Mouse (Mus musculus) intestine, postnatal 0 days (tissue): Measurements from ENCODE around the gene Frmpd2. TPM values are rescaled to one million over a fixed set of nuclear protein-coding genes. Genes with fewer than 3 reads are reported as not detected.

Experiments used
- ATAC-seq: fragments of 200-750 bp; cut with Nextera tagmentation; 2 replicates; pipeline ENCODE4 v1.8.0; 2017; ENCODE audit warnings: mild to moderate bottlenecking, moderate TSS enrichment, moderate library complexity
- H3K27ac ChIP-seq: fragments of 300-500 bp; sonication (generic); 2 replicates; pipeline ENCODE4 v1.5.1; 2014; ENCODE audit warnings: mild to moderate bottlenecking, low read depth, low read length, moderate library complexity
- H3K27me3 ChIP-seq: fragments of 300-500 bp; sonication (generic); replicated peaks from 2 replicates; pipeline ENCODE4 v1.6.1; 2014; ENCODE audit warnings: low read length, mixed read lengths; ENCODE audit not compliant: control insufficient read depth, insufficient read depth
- H3K36me3 ChIP-seq: fragments of 300-500 bp; sonication (generic); 2 replicates; pipeline ENCODE4 v1.6.1; 2014; ENCODE audit warnings: mild to moderate bottlenecking, moderate library complexity; ENCODE audit not compliant: control insufficient read depth, insufficient read depth
- H3K4me1 ChIP-seq: fragments of 300-500 bp; sonication (generic); replicated peaks from 2 replicates; pipeline ENCODE4 v1.6.1; 2014; ENCODE audit warnings: antibody characterized with exemption, low read length, mixed read lengths; ENCODE audit not compliant: control insufficient read depth, insufficient read depth
- H3K4me2 ChIP-seq: fragments of 300-500 bp; sonication (generic); replicated peaks from 2 replicates; pipeline ENCODE4 v1.6.1; 2014; ENCODE audit warnings: low read depth, mild to moderate bottlenecking, moderate library complexity
- H3K4me3 ChIP-seq: fragments of 300-500 bp; sonication (generic); 2 replicates; pipeline ENCODE4 v1.5.1; 2014; ENCODE audit warnings: low read depth, low read length
- H3K9ac ChIP-seq: fragments of 300-500 bp; sonication (generic); 2 replicates; pipeline ENCODE4 v1.6.1; 2014; ENCODE audit warnings: mild to moderate bottlenecking, low read depth, low read length
- H3K9me3 ChIP-seq: fragments of 300-500 bp; sonication (generic); 2 replicates; pipeline ENCODE4 v1.6.1; 2016; ENCODE audit warnings: mixed run types; ENCODE audit not compliant: control insufficient read depth
- CTCF ChIP-seq: sonication (generic); IDR thresholded peaks from 2 replicates; pipeline ENCODE4 v1.5.1; 2016; ENCODE audit warnings: low read depth, mild to moderate bottlenecking, control low read depth, antibody characterized with exemption, moderate library complexity
- WGBS: fragments of 180-500 bp; shearing (Covaris S2); extraction: QIAGEN DNeasy Blood & Tissue Kit; methylation state at CpG from one replicate; pipeline ENCODE4 v1.1.7; 2014; 5-methylcytosine and 5-hydroxymethylcytosine counted together
- polyA plus RNA-seq: library from polyadenylated mRNA; unstranded; fragments of >200 nt; fragmentation: Nextera tagmentation; extraction: Ambion mirVana; gene quantifications from 2 replicates; pipeline ENCODE4 v1.2.1, GENCODE M21; 2015

Gene Frmpd2
- polyA plus RNA-seq, 1 experiment from 2014 or later: not detected

GRCm38 (mm10) chr14:33533516-33533915 lies 62.0 kb downstream of the Frmpd2 start:
- TF ChIP-seq CTCF: peak; percentile 23; the same call in 1 of the 2 replicates
- Histone ChIP-seq H3K4me1 (no peaks in the 10 kb centered on the region), H3K4me3 (no peak overlapping the region), H3K27me3 (no peaks in the 10 kb centered on the region), H3K9me3 (no peaks in the 10 kb centered on the region), H3K4me2 (no peak overlapping the region), H3K36me3 (no peaks in the 10 kb centered on the region), H3K9ac (no peak overlapping the region), H3K27ac (no peak overlapping the region)
- ATAC-seq: no peak
- 41% methylated on average over 1 of the region's 1 CpGs for WGBS

- 80% methylated on average over 6 of the region's 6 CpGs for WGBS
Measured at GRCm38 (mm10) chr14:33535317-33535716, 63.8 kb downstream of the Frmpd2 start.

GRCm38 (mm10) chr14:33539559-33540167 lies 68.2 kb downstream of the Frmpd2 start:
- H3K9ac ChIP-seq: no peak overlapping the region
- no peaks in the 10 kb centered on the region for H3K4me1 ChIP-seq
- no peak overlapping the region for H3K4me3 ChIP-seq
- TF ChIP-seq CTCF: no peak
- no peak overlapping the region for H3K27ac ChIP-seq
- no peak for ATAC-seq
- H3K27me3 ChIP-seq: no peaks in the 10 kb centered on the region
- H3K9me3 ChIP-seq: no peaks in the 10 kb centered on the region
- 82% methylated on average over 7 of the region's 7 CpGs for WGBS
- H3K36me3 ChIP-seq: no peaks in the 10 kb centered on the region
- no peak overlapping the region for H3K4me2 ChIP-seq

More at GRCm38 (mm10) chr14:33535317-33535716, 63.8 kb downstream of the Frmpd2 start:
- no peaks in the 10 kb centered on the region for H3K36me3 ChIP-seq
- H3K4me3 ChIP-seq: no peak overlapping the region
- H3K4me1 ChIP-seq: no peaks in the 10 kb centered on the region
- no peak for ATAC-seq
- no peak overlapping the region for H3K27ac ChIP-seq
- TF ChIP-seq CTCF: no peak
- no peak overlapping the region for H3K9ac ChIP-seq
- no peaks in the 10 kb centered on the region for H3K27me3 ChIP-seq
- no peak overlapping the region for H3K4me2 ChIP-seq
- H3K9me3 ChIP-seq: no peaks in the 10 kb centered on the region

- Histone ChIP-seq H3K9ac (no peak overlapping the region), H3K4me2 (no peak overlapping the region), H3K27me3 (no peaks in the 10 kb centered on the region), H3K4me3 (no peak overlapping the region), H3K27ac (no peak overlapping the region), H3K36me3 (no peaks in the 10 kb centered on the region), H3K4me1 (no peaks in the 10 kb centered on the region), H3K9me3 (no peaks in the 10 kb centered on the region)
- 75% methylated on average over 8 of the region's 8 CpGs for WGBS
- no peak for ATAC-seq
- TF ChIP-seq CTCF: no peak
Measured at GRCm38 (mm10) chr14:33545565-33546143, 74.2 kb downstream of the Frmpd2 start.

GRCm38 (mm10) chr14:33548650-33549049 lies 77.2 kb downstream of the Frmpd2 start:
- no peaks in the 10 kb centered on the region for H3K9me3 ChIP-seq
- H3K9ac ChIP-seq: no peak overlapping the region
- WGBS: 65% methylated on average over 3 of the region's 3 CpGs
- no peak overlapping the region for H3K4me3 ChIP-seq
- no peak overlapping the region for H3K27ac ChIP-seq
- no peaks in the 10 kb centered on the region for H3K4me1 ChIP-seq
- ATAC-seq: no peak
- TF ChIP-seq CTCF: no peak
- no peaks in the 10 kb centered on the region for H3K36me3 ChIP-seq
- no peak overlapping the region for H3K4me2 ChIP-seq
- no peaks in the 10 kb centered on the region for H3K27me3 ChIP-seq

GRCm38 (mm10) chr14:33549856-33550255 lies 78.4 kb downstream of the Frmpd2 start:
- Histone ChIP-seq H3K27ac (no peak overlapping the region), H3K36me3 (no peaks in the 10 kb centered on the region), H3K4me3 (no peak overlapping the region), H3K9ac (no peak overlapping the region), H3K4me1 (no peaks in the 10 kb centered on the region), H3K27me3 (no peaks in the 10 kb centered on the region), H3K9me3 (no peaks in the 10 kb centered on the region), H3K4me2 (no peak overlapping the region)
- ATAC-seq: no peak
- no peak for TF ChIP-seq CTCF
- WGBS: 61% methylated on average over 6 of the region's 6 CpGs
